Mouse (Mus musculus): Measurements from ENCODE around the gene Nectin4.
"Not testable (repeated sequence)": the region's sequence is repeated elsewhere in the genome, so short reads cannot be mapped to it uniquely, and the experiment has no call there.

The Nectin4 gene

GRCm38 (mm10) chr1:171369845-171370556 is at the start of gene Nectin4:
Nectin4 (plus strand) TSS chr1:171370099.
- no peak for DNase-seq

- no peak for DNase-seq
Measured at GRCm38 (mm10) chr1:171320151-171320550, 49.7 kb upstream of the Nectin4 start.

- DNase-seq: no peak
Measured at GRCm38 (mm10) chr1:171321415-171321814, 48.5 kb upstream of the Nectin4 start.

- DNase-seq: no peak
Measured at GRCm38 (mm10) chr1:171322012-171322411, 47.9 kb upstream of the Nectin4 start.

- no peak for DNase-seq
Measured at GRCm38 (mm10) chr1:171325571-171325970, 44.3 kb upstream of the Nectin4 start.

- not testable (repeated sequence) for DNase-seq
Measured at GRCm38 (mm10) chr1:171326588-171326987, 43.3 kb upstream of the Nectin4 start.

GRCm38 (mm10) chr1:171328244-171328643 is 41.7 kb upstream of the Nectin4 start:
- no peak for DNase-seq

- DNase-seq: peak; percentile 89 to 92
Measured at GRCm38 (mm10) chr1:171328839-171329432, 41.0 kb upstream of the Nectin4 start, which contains the start of gene Dedd. Dedd (plus strand) TSS chr1:171329145.

GRCm38 (mm10) chr1:171329433-171330215 is 40.3 kb upstream of the Nectin4 start:
- DNase-seq: no peak

- no peak for DNase-seq
Measured at GRCm38 (mm10) chr1:171330216-171330560, 39.7 kb upstream of the Nectin4 start.

GRCm38 (mm10) chr1:171342262-171343207 is 27.4 kb upstream of the Nectin4 start:
- DNase-seq: no peak

- DNase-seq: peak in 1 of 2 experiments; percentile 8
Measured at GRCm38 (mm10) chr1:171343922-171344677, 25.8 kb upstream of the Nectin4 start.

GRCm38 (mm10) chr1:171344715-171345114 is 25.2 kb upstream of the Nectin4 start:
- no peak for DNase-seq

GRCm38 (mm10) chr1:171345225-171346094 is 24.4 kb upstream of the Nectin4 start, which contains the start of the genes Nit1 and Pfdn2:
Nit1 (minus strand) TSS chr1:171345646.
Pfdn2 (plus strand) TSS chr1:171345670.
- DNase-seq: peak; percentile 86 to 90

GRCm38 (mm10) chr1:171346095-171346450 is 23.8 kb upstream of the Nectin4 start:
- no peak for DNase-seq

GRCm38 (mm10) chr1:171348665-171349064 is 21.2 kb upstream of the Nectin4 start:
- DNase-seq: no peak

GRCm38 (mm10) chr1:171349210-171349609 is 20.7 kb upstream of the Nectin4 start:
- no peak for DNase-seq

- peak; percentile 51 to 64 for DNase-seq
Measured at GRCm38 (mm10) chr1:171355812-171356340, 14.0 kb upstream of the Nectin4 start.

- DNase-seq: no peak
Measured at GRCm38 (mm10) chr1:171356814-171357213, 13.1 kb upstream of the Nectin4 start.

- peak; percentile 28 to 31 for DNase-seq
Measured at GRCm38 (mm10) chr1:171358421-171358820, 11.5 kb upstream of the Nectin4 start.
